Mouse (Mus musculus) heart, embryonic 14.5 days (tissue): ENCODE measurements around the gene Stom. TPM values are rescaled to one million over a fixed set of nuclear protein-coding genes. Genes with fewer than 3 reads are reported as not detected.

Experiments used
- ATAC-seq: fragments of 200-750 bp; cut with Nextera tagmentation; 2 replicates; pipeline ENCODE4 v1.8.0; 2017; ENCODE audit warnings: low read depth, moderate TSS enrichment; ENCODE audit not compliant: insufficient number of reproducible peaks, insufficient read depth, low FRiP score
- H3K27ac ChIP-seq, 2 experiments: fragments of 200-500 bp in 1 of 2; fragments of 300-500 bp in 1 of 2; sonication (generic) in 1 of 2; replicated peaks in 1 of 2; 2 replicates each; pipeline ENCODE4 v1.5.1; 2012 to 2014; ENCODE audit warnings: low read depth in 2 of 2, low read length in 2 of 2, control low read depth in 1 of 2, mild to moderate bottlenecking in 1 of 2, mixed read lengths in 1 of 2; ENCODE audit not compliant: control insufficient read depth in 1 of 2, insufficient read depth in 1 of 2
- H3K27me3 ChIP-seq: fragments of 300-500 bp; sonication (generic); 2 replicates; pipeline ENCODE4 v1.6.1; 2014; ENCODE audit warnings: mild to moderate bottlenecking, low read length, control low read depth; ENCODE audit not compliant: control insufficient read depth, insufficient read depth
- H3K36me3 ChIP-seq: fragments of 300-500 bp; sonication (generic); 2 replicates; pipeline ENCODE4 v1.6.1; 2014; ENCODE audit warnings: mild to moderate bottlenecking, control low read depth, low read length, mixed read lengths; ENCODE audit not compliant: control insufficient read depth, insufficient read depth
- H3K4me1 ChIP-seq, 2 experiments: fragments of 200-500 bp in 1 of 2; fragments of 300-500 bp in 1 of 2; sonication (generic) in 1 of 2; 2 replicates each; pipeline ENCODE4 v1.6.1; 2012 to 2014; ENCODE audit warnings: low read length in 2 of 2, control low read depth in 1 of 2, mixed read lengths in 1 of 2; ENCODE audit not compliant: control insufficient read depth in 2 of 2, insufficient read depth in 2 of 2
- H3K4me2 ChIP-seq: fragments of 300-500 bp; sonication (generic); 2 replicates; pipeline ENCODE4 v1.6.1; 2014; ENCODE audit warnings: mild to moderate bottlenecking, low read length
- H3K4me3 ChIP-seq, 2 experiments: fragments of 200-500 bp in 1 of 2; fragments of 300-500 bp in 1 of 2; sonication (generic) in 1 of 2; 2 replicates each; pipeline ENCODE4 v1.5.1; 2012 to 2014; ENCODE audit warnings: low read length in 2 of 2, mild to moderate bottlenecking in 2 of 2, control low read depth in 1 of 2, low read depth in 1 of 2, moderate library complexity in 1 of 2; ENCODE audit not compliant: control insufficient read depth in 1 of 2, insufficient read depth in 1 of 2
- H3K9ac ChIP-seq: fragments of 300-500 bp; sonication (generic); 2 replicates; pipeline ENCODE4 v1.6.1; 2014; ENCODE audit warnings: mild to moderate bottlenecking, low read length
- H3K9me3 ChIP-seq: fragments of 300-500 bp; sonication (generic); 2 replicates; pipeline ENCODE4 v1.6.1; 2016; ENCODE audit warnings: low read length, control low read depth; ENCODE audit not compliant: control insufficient read depth
- WGBS: fragments of 180-500 bp; shearing (Covaris S2); extraction: QIAGEN DNeasy Blood & Tissue Kit; methylation state at CpG from one replicate; pipeline ENCODE4 v1.1.7; 2014; 5-methylcytosine and 5-hydroxymethylcytosine counted together
- polyA plus RNA-seq: library from polyadenylated mRNA; unstranded; fragments of >200 nt; fragmentation: Nextera tagmentation; extraction: Ambion mirVana; gene quantifications from 2 replicates; pipeline ENCODE4 v1.2.1, GENCODE M21; 2014

Gene Stom
- polyA plus RNA-seq, 1 experiment from 2014 or later: 46.7 TPM

GRCm38 (mm10) chr2:35320399-35320798 is 16.4 kb downstream of the Stom start:
- Histone ChIP-seq H3K36me3 (peaks cover 25% of the 10 kb centered on the region), H3K9me3 (no peaks in the 10 kb centered on the region), H3K9ac (no peak overlapping the region), H3K27me3 (no peaks in the 10 kb centered on the region), H3K27ac (no peak overlapping the region), H3K4me1 (peaks cover 34 to 44% of the 10 kb centered on the region in 2 experiments), H3K4me2 (no peak overlapping the region), H3K4me3 (no peak overlapping the region)
- WGBS: 93% methylated on average over 15 of the region's 15 CpGs
- ATAC-seq: no peak

DNA sequence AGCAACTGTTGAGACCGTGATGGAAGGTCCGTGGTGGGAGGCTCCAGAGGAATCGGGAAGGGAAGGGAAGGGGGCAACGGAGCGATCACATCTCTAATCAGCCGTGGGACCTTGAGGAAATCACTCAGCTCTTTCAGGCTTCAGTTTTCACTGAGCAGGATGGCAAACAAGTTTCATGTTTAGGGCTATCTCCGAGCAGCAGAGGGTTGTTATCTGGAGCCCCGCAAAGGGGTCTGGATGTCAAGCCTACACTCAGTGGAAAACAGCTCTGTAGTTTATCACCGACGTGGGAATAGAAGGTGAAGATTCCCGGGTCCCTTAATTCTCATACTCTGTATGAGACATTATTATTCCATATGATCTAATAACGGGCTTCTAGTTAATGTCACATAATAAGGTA is 18.4 kb downstream of the Stom start:
- H3K4me1 ChIP-seq: peaks cover 29 to 41% of the 10 kb centered on the region in 2 experiments
- no peak overlapping the region for H3K9ac ChIP-seq
- no peak for ATAC-seq
- 32% methylated on average over 12 of the region's 12 CpGs for WGBS
- H3K27me3 ChIP-seq: no peaks in the 10 kb centered on the region
- no peak overlapping the region for H3K4me2 ChIP-seq
- no peaks in the 10 kb centered on the region for H3K9me3 ChIP-seq
- H3K27ac ChIP-seq: no peak overlapping the region
- peaks cover 25% of the 10 kb centered on the region for H3K36me3 ChIP-seq
- no peak overlapping the region for H3K4me3 ChIP-seq

- Histone ChIP-seq H3K4me1 (peaks cover 23 to 33% of the 10 kb centered on the region in 2 experiments), H3K27ac (no peak overlapping the region), H3K9me3 (no peaks in the 10 kb centered on the region), H3K27me3 (no peaks in the 10 kb centered on the region), H3K4me2 (peak overlapping the region; percentile 38), H3K4me3 (no peak overlapping the region), H3K36me3 (peaks cover 25% of the 10 kb centered on the region), H3K9ac (no peak overlapping the region; the same call in 1 of the 2 replicates)
- ATAC-seq: no peak; the same call in 1 of the 2 replicates
- WGBS: 16% methylated on average over 4 of the region's 4 CpGs
Measured at GRCm38 (mm10) chr2:35317604-35318003, 19.2 kb downstream of the Stom start.

DNA sequence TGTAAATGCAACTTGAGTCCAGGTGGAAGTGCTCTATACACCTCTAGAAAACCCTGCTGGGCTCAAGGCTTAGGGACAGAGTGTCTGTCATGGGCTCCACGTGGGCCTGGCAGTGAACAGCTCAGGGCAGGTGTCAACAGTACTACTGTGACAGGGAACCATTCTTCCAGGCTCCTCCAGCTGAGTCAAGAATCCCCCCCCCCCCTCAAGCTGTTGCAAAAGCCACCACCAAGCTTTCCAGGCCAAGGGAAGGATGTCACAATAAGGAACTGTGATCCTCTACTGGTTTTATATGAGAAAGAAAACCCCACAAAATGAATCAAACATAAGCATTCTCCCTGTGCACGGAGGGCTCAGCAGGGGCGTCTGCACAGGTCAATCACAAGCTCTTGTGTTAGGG is 22.5 kb downstream of the Stom start:
- H3K27ac ChIP-seq: no peak overlapping the region
- H3K4me2 ChIP-seq: no peak overlapping the region
- H3K36me3 ChIP-seq: peaks cover 10% of the 10 kb centered on the region
- H3K4me3 ChIP-seq: no peak overlapping the region
- 61% methylated on average over 3 of the region's 3 CpGs for WGBS
- H3K4me1 ChIP-seq: peaks cover 16 to 22% of the 10 kb centered on the region in 2 experiments
- ATAC-seq: no peak
- H3K27me3 ChIP-seq: no peaks in the 10 kb centered on the region
- H3K9ac ChIP-seq: no peak overlapping the region
- H3K9me3 ChIP-seq: no peaks in the 10 kb centered on the region

DNA sequence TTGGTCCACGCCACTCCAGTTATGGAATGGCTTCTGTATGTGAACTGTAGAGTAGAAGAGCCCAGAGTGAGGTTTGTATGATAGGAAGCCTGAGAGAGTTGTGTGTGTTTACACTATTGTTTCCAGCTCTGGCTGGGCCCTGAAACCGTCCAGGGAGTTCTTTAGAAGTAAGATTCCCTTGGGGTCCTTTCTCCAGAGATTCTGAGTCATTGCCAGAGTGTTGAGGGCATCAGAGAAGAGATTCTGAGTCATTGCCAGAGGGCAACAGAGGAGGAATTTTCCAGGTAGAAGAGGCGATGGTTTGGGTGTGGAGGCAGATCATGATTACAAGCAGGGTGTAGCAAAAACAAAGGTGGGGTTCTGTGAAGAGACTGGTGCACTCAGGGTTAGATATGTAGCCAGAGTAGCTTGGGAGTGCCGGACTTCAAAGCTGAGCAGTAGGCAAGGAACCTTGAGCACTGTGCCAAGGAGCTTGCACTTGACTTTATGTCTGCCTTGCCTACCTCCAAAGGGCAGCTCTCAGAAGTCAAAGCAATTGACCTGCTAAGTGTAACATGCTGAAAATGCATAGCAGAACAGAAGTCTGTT is 26.8 kb downstream of the Stom start:
- ATAC-seq: no peak
- 88% methylated on average over 4 of the region's 4 CpGs for WGBS

GRCm38 (mm10) chr2:35308166-35308565 is 28.6 kb downstream of the Stom start:
- H3K4me1 ChIP-seq: no peaks in the 10 kb centered on the region
- no peak overlapping the region for H3K27ac ChIP-seq
- no peak overlapping the region for H3K4me3 ChIP-seq
- no peak overlapping the region for H3K9ac ChIP-seq
- no peak overlapping the region for H3K4me2 ChIP-seq
- H3K27me3 ChIP-seq: no peaks in the 10 kb centered on the region
- no peaks in the 10 kb centered on the region for H3K9me3 ChIP-seq
- ATAC-seq: no peak
- WGBS: 67% methylated on average over 1 of the region's 1 CpGs
- peaks cover 63% of the 10 kb centered on the region for H3K36me3 ChIP-seq

More for the DNA sequence above, 26.8 kb downstream of the Stom start:
- Histone ChIP-seq H3K36me3 (peaks cover 44% of the 10 kb centered on the region), H3K4me2 (no peak overlapping the region), H3K27me3 (no peaks in the 10 kb centered on the region), H3K4me1 (no peaks in the 10 kb centered on the region), H3K4me3 (no peak overlapping the region), H3K9ac (no peak overlapping the region), H3K9me3 (no peaks in the 10 kb centered on the region), H3K27ac (no peak overlapping the region)

GRCm38 (mm10) chr2:35302049-35302885 is 34.5 kb downstream of the Stom start:
- peaks cover 88% of the 10 kb centered on the region for H3K36me3 ChIP-seq
- ATAC-seq: no peak

More at GRCm38 (mm10) chr2:35302049-35302885, 34.5 kb downstream of the Stom start:
- H3K4me1 ChIP-seq: no peaks in the 10 kb centered on the region; a peak in 1 of 4 replicates
- WGBS: 80% methylated on average over 13 of the region's 13 CpGs
- no peaks in the 10 kb centered on the region for H3K27me3 ChIP-seq
- no peak overlapping the region for H3K9ac ChIP-seq
- H3K9me3 ChIP-seq: no peaks in the 10 kb centered on the region
- no peak overlapping the region for H3K4me2 ChIP-seq
- no peak overlapping the region for H3K4me3 ChIP-seq
- peak overlapping the region; percentile 4 to 31; a peak in 1 of 4 replicates for H3K27ac ChIP-seq
